7 mouse cellular contexts compared by ENCODE assay signal in genomic region chr4:156203001-156203412, GRCm38 (mm10). TPM values are rescaled to one million over a fixed set of nuclear protein-coding genes. Genes with fewer than 3 reads are reported as not detected.
A peak's percentile ranks its signal among the peaks of the same experiment; 100 is the strongest.
DNase-seq lines count a peak whose midpoint lies in the region; ATAC-seq lines count a peak whose summit lies in the region.

TSS of gene AW011738 (plus strand) at chr4:156203304.

- peak; percentile 84 for ATAC-seq in forebrain, embryonic 13.5 days

- peak; percentile 71 for DNase-seq in T-cell, adult 2 months (ENCODE audit: low spot score)
- DNase-seq in cerebellum, adult 11-12 months = peak; percentile 81
- peak; percentile 74 to 78 for DNase-seq in heart, postnatal 36 days
- DNase-seq in layer of hippocampus, adult 9-11 months = peak; percentile 74
- DNase-seq in lung, postnatal 36 days = peak; percentile 87
- DNase-seq in right cerebral cortex, adult 2 months (ENCODE audit: low spot score in 2 of 2) = peak; percentile 53 to 62

- no peaks in the 10 kb centered on the region for H3K27me3 ChIP-seq in forebrain, embryonic 13.5 days

- 0 out of 2 replicates have a peak, but pooled peaks cover 5% of the 10 kb centered on the region for H3K36me3 ChIP-seq in forebrain, embryonic 13.5 days (ENCODE audit: poor library complexity, severe bottlenecking)

- WGBS in forebrain, embryonic 13.5 days = under 1% methylated on average over 33 of the region's 39 CpGs

- H3K4me2 ChIP-seq in forebrain, embryonic 13.5 days = peak within 1 kb of the TSS; percentile 93

- peak within 1 kb of the TSS; percentile 67 for H3K27ac ChIP-seq in forebrain, embryonic 13.5 days

- H3K9me3 ChIP-seq in forebrain, embryonic 13.5 days (replicated peaks) = no peaks in the 10 kb centered on the region

- peaks cover 31% of the 10 kb centered on the region for H3K4me1 ChIP-seq in forebrain, embryonic 13.5 days

- peak within 1 kb of the TSS; percentile 75 for H3K9ac ChIP-seq in forebrain, embryonic 13.5 days

- intact Hi-C loops in heart, postnatal 36 days (cut with DNase I) = loop anchor here (1.0 kb wide), 1 partner anchor 31 kb away; the partner anchor contains the start of gene Plekhn1

- peak within 1 kb of the TSS; percentile 61 for H3K4me3 ChIP-seq in forebrain, embryonic 13.5 days

RNA-seq across cellular contexts. Expression of gene AW011738, which starts in this region (rescaled TPM):
- 6.2 and 7.6 TPM in 2 replicates for polyA plus RNA-seq in forebrain, embryonic 13.5 days (2015; fragmentation: Nextera tagmentation; extraction: Ambion mirVana)
- 1 to 10 TPM; 7.7 to 8.4 TPM for total RNA-seq in heart, postnatal 36 days (2021)

Comparison
In these comparisons a context has a peak if more than half of its experiments do, and no peak if none do; other contexts are left out.
1. Peak in every context shown above with its lines: DNase-seq, ATAC-seq, H3K4me3 ChIP-seq and H3K27ac ChIP-seq.